In the genomic region with DNA sequence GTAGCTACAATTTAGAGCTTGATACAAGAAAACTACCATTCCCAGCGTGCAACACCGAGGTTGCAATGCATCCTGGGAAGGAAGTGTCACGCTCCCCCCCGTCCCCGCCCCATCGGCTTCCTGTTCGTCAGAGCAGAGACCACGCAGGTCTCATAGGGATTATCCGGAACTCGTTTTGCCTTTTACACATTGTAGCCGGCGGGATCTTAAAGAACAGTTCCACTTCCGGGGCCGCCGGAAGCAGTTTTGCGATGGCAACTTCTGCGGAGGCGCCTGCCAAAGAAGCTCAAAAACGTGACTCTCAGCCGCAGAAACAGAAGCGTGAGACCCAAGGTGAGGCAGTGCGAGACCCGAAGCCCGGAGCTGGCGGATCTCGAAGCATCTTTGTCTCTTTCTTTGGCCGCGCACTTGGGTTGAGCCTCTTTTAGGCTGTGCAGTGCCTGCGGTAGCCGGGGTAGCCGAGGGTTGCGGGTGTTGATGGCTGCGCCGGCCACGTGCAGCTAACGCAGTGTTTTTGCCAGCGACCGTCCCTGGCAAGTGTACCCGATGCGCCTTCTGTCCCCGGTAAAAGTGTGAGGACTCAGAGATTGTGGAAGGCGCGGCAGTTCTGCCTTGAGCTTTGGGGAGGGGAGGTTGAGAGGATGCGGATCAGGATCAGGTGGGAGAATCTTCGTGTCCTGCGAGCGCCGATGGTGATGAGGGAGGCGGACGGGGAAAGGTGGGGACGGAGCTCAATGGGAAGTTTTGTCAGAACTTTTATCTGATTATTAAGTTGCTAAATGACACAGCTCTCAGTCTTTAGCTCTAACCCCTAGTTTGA, we compare ENCODE assay signal across 8 mouse cellular contexts. TPM values are rescaled to one million over a fixed set of nuclear protein-coding genes. Genes with fewer than 3 reads are reported as not detected.
DNase-seq lines count a peak whose midpoint lies in the region; ATAC-seq and TF ChIP-seq lines count a peak whose summit lies in the region.

A gene (plus strand): TSS at position 123 of the 820 bp plus-strand sequence.

- intact Hi-C loops in gastrocnemius, adult 2 months (cut with DNase I), result loop anchor here (2.0 to 10.0 kb wide), 2 partner anchors 674 to 748 kb away; a partner anchor contains a TSS
- intact Hi-C loops in left cerebral cortex, adult 2 months (cut with DNase I), result loop anchor here (2.0 kb wide), 1 partner anchor 672 kb away; no protein-coding TSS in a partner anchor

- no peaks in the 10 kb centered on the region for H3K9me3 ChIP-seq in hindbrain, postnatal 0 days (ENCODE audit: low read length)

- H3K4me2 ChIP-seq in hindbrain, postnatal 0 days (ENCODE audit: low read depth, low read length), result peak within 1 kb of the TSS; percentile 90

- under 1% methylated on average over 51 of the region's 51 CpGs for WGBS in hindbrain, postnatal 0 days

- peak within 1 kb of the TSS; percentile 95 for H3K27ac ChIP-seq in gastrocnemius, adult 2 months
- peak within 1 kb of the TSS; percentile 73 for H3K27ac ChIP-seq in hindbrain, postnatal 0 days
- peak within 1 kb of the TSS; percentile 87 for H3K27ac ChIP-seq in left cerebral cortex, adult 2 months

- peak within 1 kb of the TSS; percentile 79 for H3K9ac ChIP-seq in hindbrain, postnatal 0 days (replicated peaks; ENCODE audit: low read length)

- TF ChIP-seq CTCF in gastrocnemius, adult 2 months (IDR thresholded peaks at IDR 0.05), result no peak
- TF ChIP-seq CTCF in hindbrain, postnatal 0 days (IDR thresholded peaks at IDR 0.05; ENCODE audit: low read depth), result no peak
- no peak for TF ChIP-seq CTCF in left cerebral cortex, adult 2 months (IDR thresholded peaks at IDR 0.05)

- peak; percentile 98 for DNase-seq in ZHBTc4 (ENCODE audit: low read depth, low spot score)
- DNase-seq in gastrocnemius, adult 2 months, result peak; percentile 89
- peak; percentile 99 for DNase-seq in hindbrain, postnatal 0 days (ENCODE audit: low spot score)
- DNase-seq in left cerebral cortex, adult 2 months (ENCODE audit: extremely low spot score in 1 of 2, low spot score in 2 of 2), result peak; percentile 88
- peak; percentile 90 to 93 for DNase-seq in right cerebral cortex, adult 2 months (ENCODE audit: low spot score in 2 of 2)
- DNase-seq in urinary bladder, postnatal 14 days (ENCODE audit: low spot score), result peak; percentile 84

- peak; percentile 99 for ATAC-seq in common myeloid progenitor, adult 5-6 weeks (replicated peaks; ENCODE audit: low read depth, poor library complexity, severe bottlenecking)
- peak; percentile 99 for ATAC-seq in hindbrain, postnatal 0 days
- peak; percentile 98 for ATAC-seq in megakaryocyte, adult 5-6 weeks (ENCODE audit: poor library complexity, severe bottlenecking)

- H3K4me3 ChIP-seq in gastrocnemius, adult 2 months, result peak within 1 kb of the TSS; percentile 83
- H3K4me3 ChIP-seq in hindbrain, postnatal 0 days (ENCODE audit: low read length), result peak within 1 kb of the TSS; percentile 91
- peak within 1 kb of the TSS; percentile 97 for H3K4me3 ChIP-seq in left cerebral cortex, adult 2 months

- H3K4me1 ChIP-seq in hindbrain, postnatal 0 days (ENCODE audit: insufficient read depth, low read length), result peaks cover 7% of the 10 kb centered on the region; the same call in 1 of the 2 replicates

- H3K36me3 ChIP-seq in hindbrain, postnatal 0 days (ENCODE audit: insufficient read depth, low read length), result peaks cover 10% of the 10 kb centered on the region; the same call in 1 of the 2 replicates

- H3K27me3 ChIP-seq in hindbrain, postnatal 0 days (ENCODE audit: insufficient read depth, low read length), result no peaks in the 10 kb centered on the region

RNA-seq across cellular contexts. Expression of the gene that starts here (rescaled TPM):
- 49.8 and 51.7 TPM in 2 replicates for total RNA-seq in common myeloid progenitor, adult 5-6 weeks (2017)
- 10 to 100 TPM; 27.4 to 29.5 TPM for total RNA-seq in gastrocnemius, adult 2 months (2021)
- total RNA-seq in hindbrain, postnatal 0 days (2014; rRNA removed), result 21.1 and 24.8 TPM in 2 replicates
- polyA plus RNA-seq in hindbrain, postnatal 0 days (2015; fragmentation: Nextera tagmentation; extraction: Ambion mirVana), result 24.9 and 28.8 TPM in 2 replicates
- total RNA-seq in left cerebral cortex, adult 2 months (2021), result 10 to 100 TPM; 38.0 to 42.6 TPM
- total RNA-seq in megakaryocyte, adult 5-6 weeks (2015), result 46.2 and 50.3 TPM in 2 replicates
- total RNA-seq in megakaryocyte, adult 5-6 weeks (2017), result 29.0 and 33.3 TPM in 2 replicates

Comparison
In these comparisons a context has a peak if more than half of its experiments do, and no peak if none do; other contexts are left out.
1. Peak in every context shown above with its lines: DNase-seq, ATAC-seq, H3K4me3 ChIP-seq and H3K27ac ChIP-seq.